Mouse (Mus musculus): Measurements from ENCODE around the gene Cerk. TPM values are rescaled to one million over a fixed set of nuclear protein-coding genes. Genes with fewer than 3 reads are reported as not detected.

The Cerk gene
- polyA plus RNA-seq, 1 experiment = 20.8 TPM

DNA sequence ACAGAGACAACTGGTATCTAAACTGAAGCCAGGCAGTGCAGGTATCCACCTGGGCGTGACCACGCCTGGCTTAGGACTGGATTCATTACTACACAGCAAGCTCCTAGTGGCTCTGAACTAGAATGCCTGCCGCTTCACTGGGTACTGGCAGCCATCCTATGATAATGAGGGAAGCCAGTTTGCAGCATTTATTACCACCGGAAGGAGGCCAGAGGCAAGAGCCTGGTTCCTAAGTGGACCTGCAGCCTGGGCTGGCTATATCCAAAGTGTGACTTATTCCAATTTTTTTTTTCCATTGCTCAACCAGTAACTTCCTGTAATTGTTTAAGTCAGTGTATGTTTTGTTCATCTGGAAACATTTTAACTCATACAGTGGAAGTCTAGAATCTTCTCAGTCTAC, 20.4 kb upstream of the Cerk start:
- Histone ChIP-seq H3K4me1 (ENCODE audit: control insufficient read depth, insufficient read depth, low read length) (peaks cover 5% of the 10 kb centered on the region; the same call in 1 of the 2 replicates), H3K27ac (ENCODE audit: insufficient read depth, low read depth, low read length) (peak overlapping the region; percentile 4; the same call in 1 of the 2 replicates), H3K4me3 (ENCODE audit: insufficient read depth, low read depth, low read length) (no peak overlapping the region), H3K36me3 (ENCODE audit: control insufficient read depth, insufficient read depth, low read length) (no peaks in the 10 kb centered on the region), H3K27me3 (replicated peaks; ENCODE audit: control insufficient read depth, insufficient read depth, low read length) (no peaks in the 10 kb centered on the region)
- DNase-seq = peak; percentile 76
- TF ChIP-seq CTCF (conservative IDR thresholded peaks at IDR 0.05; ENCODE audit: insufficient read depth, insufficient read length, low read depth, low read length) = no peak; the same call in 1 of the 2 replicates
- TF ChIP-seq POLR2A (IDR thresholded peaks at IDR 0.05; ENCODE audit: low read depth, low read length) = no peak
- 41% methylated on average over 4 of the region's 4 CpGs for WGBS

DNA sequence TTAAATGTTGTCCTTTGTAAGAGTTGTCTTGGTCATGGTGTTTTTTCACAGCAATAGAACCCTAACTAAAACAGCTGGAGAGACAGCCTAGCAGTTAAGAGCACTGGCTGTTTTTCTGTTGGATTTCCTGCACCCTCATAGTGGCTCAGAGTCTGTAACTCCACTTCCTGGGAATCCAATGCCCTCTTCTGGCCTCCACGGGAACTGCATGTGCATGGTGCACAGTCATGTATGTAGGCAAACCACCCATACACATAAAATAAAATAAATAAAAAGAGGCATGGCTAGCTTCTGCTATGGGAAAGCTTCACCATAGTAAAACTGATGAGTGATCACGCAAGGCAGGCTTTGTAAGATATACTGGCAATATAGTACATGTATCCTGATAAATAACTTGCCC, 19.4 kb upstream of the Cerk start:
- TF ChIP-seq CTCF (conservative IDR thresholded peaks at IDR 0.05; ENCODE audit: insufficient read depth, insufficient read length, low read depth, low read length) = peak; percentile 77
- no peak for TF ChIP-seq POLR2A (IDR thresholded peaks at IDR 0.05; ENCODE audit: low read depth, low read length)
- Histone ChIP-seq H3K4me3 (ENCODE audit: insufficient read depth, low read depth, low read length) (no peak overlapping the region), H3K27me3 (replicated peaks; ENCODE audit: control insufficient read depth, insufficient read depth, low read length) (no peaks in the 10 kb centered on the region), H3K4me1 (ENCODE audit: control insufficient read depth, insufficient read depth, low read length) (peaks cover 8% of the 10 kb centered on the region; the same call in 1 of the 2 replicates), H3K36me3 (ENCODE audit: control insufficient read depth, insufficient read depth, low read length) (no peaks in the 10 kb centered on the region), H3K27ac (ENCODE audit: insufficient read depth, low read depth, low read length) (no peak overlapping the region)
- peak; percentile 72 for DNase-seq
- WGBS = 84% methylated on average over 2 of the region's 2 CpGs

DNA sequence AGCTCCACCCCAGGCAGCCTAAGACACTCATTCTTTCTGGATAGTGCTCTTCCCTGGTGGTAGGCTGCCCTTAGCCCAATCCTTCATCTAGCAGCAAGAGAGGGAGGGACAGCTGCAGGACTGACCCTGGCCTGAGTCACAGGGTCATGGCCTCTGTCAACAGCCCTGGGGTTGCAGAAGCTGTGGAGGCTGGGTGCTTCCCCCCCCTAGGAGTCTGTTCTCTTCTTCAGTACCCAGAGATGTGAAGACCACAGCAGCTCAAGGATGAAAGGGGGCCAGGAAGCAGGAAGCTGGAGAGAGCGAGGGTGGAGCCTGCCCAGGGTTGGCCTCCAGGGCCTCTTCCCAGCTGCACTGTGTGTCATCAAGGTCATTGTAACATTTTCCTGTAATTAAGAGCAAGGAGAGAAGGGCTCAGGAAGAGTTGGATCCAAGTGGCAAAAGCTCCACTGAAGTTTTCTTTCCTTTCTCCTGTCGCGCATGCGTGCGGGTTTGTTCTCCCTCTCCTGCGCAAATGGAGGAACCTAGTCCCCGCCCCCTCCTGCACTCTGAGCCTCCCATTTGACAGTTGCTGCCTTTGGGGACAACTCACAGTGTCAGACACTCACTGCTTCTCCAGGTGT, 18.1 kb upstream of the Cerk start:
- Histone ChIP-seq H3K36me3 (ENCODE audit: control insufficient read depth, insufficient read depth, low read length) (no peaks in the 10 kb centered on the region), H3K27me3 (replicated peaks; ENCODE audit: control insufficient read depth, insufficient read depth, low read length) (no peaks in the 10 kb centered on the region), H3K4me3 (ENCODE audit: insufficient read depth, low read depth, low read length) (no peak overlapping the region), H3K4me1 (ENCODE audit: control insufficient read depth, insufficient read depth, low read length) (peaks cover 12% of the 10 kb centered on the region; the same call in 1 of the 2 replicates), H3K27ac (ENCODE audit: insufficient read depth, low read depth, low read length) (no peak overlapping the region)
- WGBS = 76% methylated on average over 7 of the region's 7 CpGs
- DNase-seq = peak; percentile 54
- TF ChIP-seq POLR2A (IDR thresholded peaks at IDR 0.05; ENCODE audit: low read depth, low read length) (no peak), CTCF (conservative IDR thresholded peaks at IDR 0.05; ENCODE audit: insufficient read depth, insufficient read length, low read depth, low read length) (no peak)

- Histone ChIP-seq H3K27ac (ENCODE audit: insufficient read depth, low read depth, low read length) (no peak overlapping the region), H3K4me1 (ENCODE audit: control insufficient read depth, insufficient read depth, low read length) (peaks cover 12% of the 10 kb centered on the region; the same call in 1 of the 2 replicates), H3K4me3 (ENCODE audit: insufficient read depth, low read depth, low read length) (no peak overlapping the region), H3K27me3 (replicated peaks; ENCODE audit: control insufficient read depth, insufficient read depth, low read length) (no peaks in the 10 kb centered on the region), H3K36me3 (ENCODE audit: control insufficient read depth, insufficient read depth, low read length) (no peaks in the 10 kb centered on the region)
- DNase-seq = no peak
- no peak for TF ChIP-seq CTCF (conservative IDR thresholded peaks at IDR 0.05; ENCODE audit: insufficient read depth, insufficient read length, low read depth, low read length)
- WGBS = 88% methylated on average over 7 of the region's 7 CpGs
Observed at GRCm38 (mm10) chr15:86203292-86203793, 17.4 kb upstream of the Cerk start.

GRCm38 (mm10) chr15:86202640-86203039, 16.7 kb upstream of the Cerk start:
- TF ChIP-seq POLR2A (IDR thresholded peaks at IDR 0.05; ENCODE audit: low read depth, low read length) (no peak), CTCF (conservative IDR thresholded peaks at IDR 0.05; ENCODE audit: insufficient read depth, insufficient read length, low read depth, low read length) (no peak)
- Histone ChIP-seq H3K36me3 (ENCODE audit: control insufficient read depth, insufficient read depth, low read length) (no peaks in the 10 kb centered on the region), H3K27me3 (replicated peaks; ENCODE audit: control insufficient read depth, insufficient read depth, low read length) (no peaks in the 10 kb centered on the region), H3K27ac (ENCODE audit: insufficient read depth, low read depth, low read length) (no peak overlapping the region), H3K4me1 (ENCODE audit: control insufficient read depth, insufficient read depth, low read length) (peaks cover 12% of the 10 kb centered on the region; the same call in 1 of the 2 replicates), H3K4me3 (ENCODE audit: insufficient read depth, low read depth, low read length) (no peak overlapping the region)
- DNase-seq = no peak
- WGBS = 36% methylated on average over 6 of the region's 6 CpGs

DNA sequence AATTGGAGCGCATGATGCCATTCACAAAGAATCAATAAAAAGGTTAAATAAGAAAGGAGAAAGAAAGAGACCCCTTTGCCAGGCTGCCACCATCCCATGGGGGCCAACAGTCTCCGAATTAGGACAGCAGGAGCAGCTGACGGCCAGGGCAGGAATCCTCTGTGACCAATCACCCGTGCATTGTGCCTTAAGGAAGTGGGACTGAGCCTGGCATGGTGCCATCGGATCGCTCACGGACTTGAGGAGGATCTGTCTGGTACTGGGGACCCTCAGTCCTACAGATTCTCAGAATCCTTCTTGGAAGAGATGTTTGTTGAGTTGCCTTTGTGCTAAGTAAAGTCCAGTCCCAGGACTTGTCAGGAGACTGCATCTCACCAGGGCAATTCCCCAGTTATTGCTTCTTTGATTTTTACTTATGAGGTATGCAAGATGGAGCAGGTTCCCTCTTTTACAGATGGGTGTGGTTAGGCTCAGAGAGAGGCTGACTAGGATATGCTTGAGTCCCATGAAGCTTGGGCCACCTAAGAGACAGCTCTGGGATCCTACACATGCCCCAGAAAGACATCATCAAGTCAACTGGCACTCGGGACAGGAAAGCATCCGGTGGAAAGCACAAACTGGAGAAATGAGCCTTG, 15.9 kb upstream of the Cerk start:
- H3K4me1 ChIP-seq (ENCODE audit: control insufficient read depth, insufficient read depth, low read length) = peaks cover 12% of the 10 kb centered on the region; the same call in 1 of the 2 replicates
- H3K27ac ChIP-seq (ENCODE audit: insufficient read depth, low read depth, low read length) = no peak overlapping the region
- no peak for TF ChIP-seq CTCF (conservative IDR thresholded peaks at IDR 0.05; ENCODE audit: insufficient read depth, insufficient read length, low read depth, low read length)
- no peak for TF ChIP-seq POLR2A (IDR thresholded peaks at IDR 0.05; ENCODE audit: low read depth, low read length)
- H3K4me3 ChIP-seq (ENCODE audit: insufficient read depth, low read depth, low read length) = no peak overlapping the region
- DNase-seq = no peak
- H3K27me3 ChIP-seq (replicated peaks; ENCODE audit: control insufficient read depth, insufficient read depth, low read length) = no peaks in the 10 kb centered on the region
- H3K36me3 ChIP-seq (ENCODE audit: control insufficient read depth, insufficient read depth, low read length) = no peaks in the 10 kb centered on the region
- WGBS = 42% methylated on average over 9 of the region's 9 CpGs

DNA sequence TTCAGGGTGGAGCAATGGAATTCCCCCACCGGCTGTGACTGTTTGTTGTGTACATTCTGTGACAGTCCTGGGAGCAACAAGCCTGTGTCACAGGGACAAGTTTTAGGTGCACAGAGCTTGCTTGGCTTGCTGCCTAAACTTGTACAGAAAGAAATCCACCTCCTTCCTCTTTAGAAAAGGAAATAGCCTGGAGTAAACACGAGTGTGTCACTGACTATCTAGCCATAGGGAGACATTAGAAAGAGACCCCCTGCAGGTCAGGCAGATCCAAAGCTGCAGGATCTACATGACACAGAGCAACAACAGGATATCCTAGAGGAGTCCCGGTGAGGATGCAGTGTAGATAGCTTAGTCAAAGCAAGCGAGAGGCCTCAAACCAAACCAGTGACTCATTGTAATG, 15.2 kb upstream of the Cerk start:
- H3K4me3 ChIP-seq (ENCODE audit: insufficient read depth, low read depth, low read length) = no peak overlapping the region
- DNase-seq = peak; percentile 58
- 40% methylated on average over 4 of the region's 4 CpGs for WGBS
- H3K36me3 ChIP-seq (ENCODE audit: control insufficient read depth, insufficient read depth, low read length) = no peaks in the 10 kb centered on the region
- peak overlapping the region; percentile 11; the same call in 1 of the 2 replicates for H3K27ac ChIP-seq (ENCODE audit: insufficient read depth, low read depth, low read length)
- TF ChIP-seq CTCF (conservative IDR thresholded peaks at IDR 0.05; ENCODE audit: insufficient read depth, insufficient read length, low read depth, low read length) (no peak), POLR2A (IDR thresholded peaks at IDR 0.05; ENCODE audit: low read depth, low read length) (no peak)
- H3K4me1 ChIP-seq (ENCODE audit: control insufficient read depth, insufficient read depth, low read length) = peaks cover 10% of the 10 kb centered on the region; the same call in 1 of the 2 replicates
- H3K27me3 ChIP-seq (replicated peaks; ENCODE audit: control insufficient read depth, insufficient read depth, low read length) = no peaks in the 10 kb centered on the region
